Mouse (Mus musculus) lung, embryonic 16.5 days (tissue): ENCODE data around the gene Arrdc4. TPM values are rescaled to one million over a fixed set of nuclear protein-coding genes. Genes with fewer than 3 reads are reported as not detected.

ENCODE experiments used
- ATAC-seq: fragments of 200-750 bp; cut with Nextera tagmentation; 2 replicates; pipeline ENCODE4 v1.8.0; 2017; ENCODE audit warnings: low read depth, mild to moderate bottlenecking, moderate library complexity
- H3K27ac ChIP-seq: fragments of 300-500 bp; sonication (generic); 2 replicates; pipeline ENCODE4 v1.5.1; 2014; ENCODE audit warnings: mild to moderate bottlenecking, control low read depth, low read length
- H3K27me3 ChIP-seq: fragments of 300-500 bp; sonication (generic); 2 replicates; pipeline ENCODE4 v1.6.1; 2014; ENCODE audit warnings: low read depth, low read length, mixed read lengths; ENCODE audit not compliant: control insufficient read depth, insufficient read depth
- H3K36me3 ChIP-seq: fragments of 300-500 bp; sonication (generic); 2 replicates; pipeline ENCODE4 v1.6.1; 2014; ENCODE audit warnings: low read length; ENCODE audit not compliant: control insufficient read depth, insufficient read depth
- H3K4me1 ChIP-seq: fragments of 300-500 bp; sonication (generic); replicated peaks from 2 replicates; pipeline ENCODE4 v1.6.1; 2014; ENCODE audit warnings: low read length, mixed read lengths; ENCODE audit not compliant: control insufficient read depth, insufficient read depth
- H3K4me2 ChIP-seq: fragments of 300-500 bp; sonication (generic); 2 replicates; pipeline ENCODE4 v1.6.1; 2014; ENCODE audit warnings: low read depth, low read length, control low read depth
- H3K4me3 ChIP-seq: fragments of 300-500 bp; sonication (generic); 2 replicates; pipeline ENCODE4 v1.5.1; 2014; ENCODE audit warnings: mild to moderate bottlenecking, low read length, control low read depth
- H3K9ac ChIP-seq: fragments of 300-500 bp; sonication (generic); 2 replicates; pipeline ENCODE4 v1.6.1; 2014; ENCODE audit warnings: low read length, control low read depth
- H3K9me3 ChIP-seq: fragments of 300-500 bp; sonication (generic); 2 replicates; pipeline ENCODE4 v1.6.1; 2016; ENCODE audit warnings: low read length; ENCODE audit not compliant: control insufficient read depth
- WGBS: fragments of 180-500 bp; shearing (Covaris S2); extraction: QIAGEN DNeasy Blood & Tissue Kit; methylation state at CpG from one replicate; pipeline ENCODE4 v1.1.7; 2014; 5-methylcytosine and 5-hydroxymethylcytosine counted together
- polyA plus RNA-seq: library from polyadenylated mRNA; unstranded; fragments of >200 nt; fragmentation: Nextera tagmentation; extraction: Ambion mirVana; gene quantifications from 2 replicates; pipeline ENCODE4 v1.2.1, GENCODE M21; 2015

The Arrdc4 gene
- polyA plus RNA-seq = 17.7 and 18.2 TPM in 2 replicates

GRCm38 (mm10) chr7:68748761-68749635 is at the start of gene Arrdc4:
Gene Arrdc4, minus strand, starts transcription at chr7:68749241.
- H3K27ac ChIP-seq = peak within 1 kb of the TSS; percentile 80
- H3K4me1 ChIP-seq = peaks cover 13% of the 10 kb centered on the region
- peak within 1 kb of the TSS; percentile 73 for H3K4me3 ChIP-seq
- no peaks in the 10 kb centered on the region for H3K27me3 ChIP-seq
- no peaks in the 10 kb centered on the region for H3K9me3 ChIP-seq
- ATAC-seq = peak; percentile 100
- H3K36me3 ChIP-seq = peaks cover 6% of the 10 kb centered on the region; the same call in 1 of the 2 replicates
- H3K9ac ChIP-seq = peak within 1 kb of the TSS; percentile 83
- H3K4me2 ChIP-seq = peak within 1 kb of the TSS; percentile 79
- WGBS = under 1% methylated on average over 52 of the region's 54 CpGs

- no peak for ATAC-seq
- H3K36me3 ChIP-seq = no peaks in the 10 kb centered on the region
- H3K9ac ChIP-seq = no peak overlapping the region
- H3K27me3 ChIP-seq = no peaks in the 10 kb centered on the region
- no peak overlapping the region for H3K27ac ChIP-seq
- no peak overlapping the region for H3K4me2 ChIP-seq
- 54% methylated on average over 5 of the region's 5 CpGs for WGBS
- H3K4me3 ChIP-seq = no peak overlapping the region
- H3K4me1 ChIP-seq = no peaks in the 10 kb centered on the region
- H3K9me3 ChIP-seq = no peaks in the 10 kb centered on the region
Observed at GRCm38 (mm10) chr7:68795578-68795977, 46.5 kb upstream of the Arrdc4 start.

GRCm38 (mm10) chr7:68788711-68789110 is 39.7 kb upstream of the Arrdc4 start:
- no peaks in the 10 kb centered on the region for H3K27me3 ChIP-seq
- H3K4me1 ChIP-seq = no peaks in the 10 kb centered on the region
- no peak overlapping the region for H3K4me2 ChIP-seq
- no peak overlapping the region for H3K9ac ChIP-seq
- no peaks in the 10 kb centered on the region for H3K9me3 ChIP-seq
- no peaks in the 10 kb centered on the region for H3K36me3 ChIP-seq
- WGBS = 69% methylated on average over 3 of the region's 3 CpGs
- H3K4me3 ChIP-seq = no peak overlapping the region
- H3K27ac ChIP-seq = no peak overlapping the region
- no peak for ATAC-seq

DNA sequence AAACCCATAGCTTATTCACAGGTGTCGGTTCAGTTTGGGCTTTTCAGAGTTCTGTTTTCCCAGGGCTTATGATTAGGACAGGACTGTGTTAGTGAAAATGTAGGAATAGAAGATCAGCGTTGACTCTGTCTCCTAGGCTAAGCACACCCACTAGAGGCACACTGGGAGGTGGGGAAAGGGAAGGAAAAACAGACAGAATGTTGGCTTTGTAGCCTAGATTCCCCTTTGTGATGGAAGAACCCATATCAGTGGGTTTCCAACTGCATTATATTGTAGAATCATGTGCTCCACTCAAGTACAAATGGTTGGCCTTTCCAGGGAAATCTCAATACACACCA is 22.7 kb upstream of the Arrdc4 start:
- Histone ChIP-seq H3K4me3 (no peak overlapping the region), H3K27me3 (no peaks in the 10 kb centered on the region), H3K36me3 (no peaks in the 10 kb centered on the region), H3K9ac (no peak overlapping the region), H3K9me3 (no peaks in the 10 kb centered on the region), H3K4me1 (no peaks in the 10 kb centered on the region), H3K4me2 (no peak overlapping the region), H3K27ac (no peak overlapping the region)
- no peak for ATAC-seq
- WGBS = 71% methylated on average over 2 of the region's 2 CpGs

DNA sequence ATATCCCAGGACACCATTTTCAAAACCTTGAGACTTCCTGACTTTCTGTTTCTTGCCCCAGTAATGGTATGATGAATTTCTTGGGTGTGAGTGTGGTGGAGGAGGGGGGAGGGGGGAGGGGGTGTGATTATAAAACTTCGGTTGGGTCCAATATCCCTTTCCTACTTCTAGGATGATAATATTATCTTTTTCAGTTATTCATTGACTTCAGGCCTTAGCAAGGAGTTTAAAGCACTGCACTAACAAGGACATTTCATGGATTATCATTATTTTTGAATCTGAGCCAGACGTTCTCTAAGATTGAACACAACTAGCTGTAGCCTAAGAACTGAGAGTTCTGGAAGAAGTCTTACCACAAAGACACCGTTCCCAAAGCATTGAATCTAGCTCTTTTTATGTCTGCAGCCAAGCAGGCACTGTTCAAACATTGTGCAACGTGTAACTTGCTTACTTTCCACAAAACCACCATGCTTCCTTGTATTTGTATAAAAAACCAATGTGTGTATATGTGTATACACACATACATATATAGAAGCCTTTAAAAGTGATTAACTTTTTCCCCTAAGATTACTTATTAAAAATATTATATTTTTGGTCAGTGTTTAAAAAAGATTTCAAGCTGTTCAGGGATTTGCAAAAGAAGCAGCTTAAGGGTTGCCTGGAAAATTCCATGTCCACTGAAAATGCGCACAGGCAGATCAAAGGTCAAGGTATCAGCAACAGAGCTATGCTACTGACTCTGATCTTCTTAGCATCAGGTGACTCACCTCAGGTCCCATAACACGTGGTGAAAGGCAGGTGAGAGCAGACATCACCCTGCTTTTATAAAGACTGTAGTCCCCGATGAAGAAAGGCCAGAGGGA is 22.1 kb upstream of the Arrdc4 start:
- H3K9ac ChIP-seq = no peak overlapping the region
- H3K9me3 ChIP-seq = no peaks in the 10 kb centered on the region
- no peak for ATAC-seq
- no peak overlapping the region for H3K27ac ChIP-seq
- H3K27me3 ChIP-seq = no peaks in the 10 kb centered on the region
- WGBS = 54% methylated on average over 7 of the region's 7 CpGs
- H3K36me3 ChIP-seq = no peaks in the 10 kb centered on the region
- H3K4me1 ChIP-seq = no peaks in the 10 kb centered on the region
- H3K4me3 ChIP-seq = no peak overlapping the region
- H3K4me2 ChIP-seq = no peak overlapping the region

GRCm38 (mm10) chr7:68765926-68766325 is 16.9 kb upstream of the Arrdc4 start:
- Histone ChIP-seq H3K4me1 (no peaks in the 10 kb centered on the region), H3K9me3 (no peaks in the 10 kb centered on the region), H3K9ac (no peak overlapping the region), H3K27ac (no peak overlapping the region), H3K4me2 (no peak overlapping the region), H3K27me3 (no peaks in the 10 kb centered on the region), H3K36me3 (no peaks in the 10 kb centered on the region), H3K4me3 (no peak overlapping the region)
- no peak for ATAC-seq
- WGBS = 48% methylated on average over 4 of the region's 4 CpGs

DNA sequence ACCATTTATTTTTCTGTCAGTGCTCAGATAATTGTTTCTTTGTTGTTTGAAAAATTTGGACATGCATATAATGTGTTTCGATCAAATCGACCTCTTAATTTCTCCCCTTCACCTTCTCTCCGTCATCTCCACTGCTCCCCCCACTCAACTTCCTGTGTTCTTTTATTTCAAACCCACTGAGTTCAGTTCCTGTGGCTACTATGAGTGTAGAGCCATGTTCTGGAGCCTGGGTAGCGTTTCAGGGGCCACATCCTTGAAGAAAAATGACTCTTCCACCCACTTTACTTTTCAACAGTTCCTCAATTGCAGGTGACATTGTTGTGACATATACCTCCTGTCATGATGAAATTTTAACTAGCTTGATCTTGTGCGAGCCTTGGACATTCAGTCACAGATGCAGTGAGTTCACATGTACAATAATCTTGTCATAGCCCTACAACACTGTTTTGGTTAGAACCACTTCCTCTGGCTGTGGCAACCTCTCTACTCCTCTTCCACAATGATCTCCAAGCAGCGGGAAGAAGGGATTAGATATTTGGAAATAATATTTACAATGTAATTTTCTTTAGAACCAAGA is 10.2 kb upstream of the Arrdc4 start:
- Histone ChIP-seq H3K27ac (no peak overlapping the region), H3K9ac (no peak overlapping the region), H3K36me3 (no peaks in the 10 kb centered on the region), H3K4me3 (no peak overlapping the region), H3K9me3 (no peaks in the 10 kb centered on the region), H3K27me3 (no peaks in the 10 kb centered on the region), H3K4me1 (no peaks in the 10 kb centered on the region), H3K4me2 (no peak overlapping the region)
- WGBS = 60% methylated on average over 6 of the region's 6 CpGs
- ATAC-seq = no peak

GRCm38 (mm10) chr7:68756656-68757204 is 7.7 kb upstream of the Arrdc4 start:
- no peak overlapping the region for H3K9ac ChIP-seq
- WGBS = 83% methylated on average over 6 of the region's 6 CpGs
- no peak for ATAC-seq
- no peaks in the 10 kb centered on the region for H3K27me3 ChIP-seq
- H3K9me3 ChIP-seq = no peaks in the 10 kb centered on the region
- H3K27ac ChIP-seq = no peak overlapping the region
- no peaks in the 10 kb centered on the region for H3K4me1 ChIP-seq
- H3K36me3 ChIP-seq = no peaks in the 10 kb centered on the region
- H3K4me3 ChIP-seq = no peak overlapping the region
- H3K4me2 ChIP-seq = no peak overlapping the region

DNA sequence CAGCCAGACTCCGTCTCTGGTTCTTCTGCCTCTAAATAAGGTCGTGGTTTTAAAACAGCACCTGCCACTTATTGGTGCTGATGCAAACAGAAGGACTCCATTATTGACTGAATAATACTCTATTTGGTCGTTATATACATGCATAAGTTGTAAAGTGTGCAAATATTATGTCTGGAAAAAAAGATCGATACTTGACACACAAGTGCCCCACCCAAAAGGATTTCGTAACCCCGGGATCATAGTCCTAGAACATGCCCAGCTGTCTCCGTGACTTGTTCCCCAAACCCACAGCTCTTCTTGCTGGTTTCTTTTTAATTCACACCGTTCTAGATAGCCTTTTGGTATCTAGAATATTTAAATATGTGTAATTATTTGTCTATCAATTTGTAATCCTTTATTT is 878 bp upstream of the Arrdc4 start:
- peak overlapping the region; percentile 73 for H3K4me3 ChIP-seq
- H3K27ac ChIP-seq = peak overlapping the region; percentile 53
- no peak for ATAC-seq
- no peaks in the 10 kb centered on the region for H3K36me3 ChIP-seq
- peaks cover 13% of the 10 kb centered on the region for H3K4me1 ChIP-seq
- peak overlapping the region; percentile 57 for H3K4me2 ChIP-seq
- no peaks in the 10 kb centered on the region for H3K27me3 ChIP-seq
- no peaks in the 10 kb centered on the region for H3K9me3 ChIP-seq
- WGBS = 53% methylated on average over 8 of the region's 8 CpGs
- peak overlapping the region; percentile 60; the same call in 1 of the 2 replicates for H3K9ac ChIP-seq
